Mouse (Mus musculus): ENCODE data around the gene Tpo. TPM values are rescaled to one million over a fixed set of nuclear protein-coding genes. Genes with fewer than 3 reads are reported as not detected.

Tpo gene
- polyA plus RNA-seq, 1 experiment from 2014 or later: not detected

DNA sequence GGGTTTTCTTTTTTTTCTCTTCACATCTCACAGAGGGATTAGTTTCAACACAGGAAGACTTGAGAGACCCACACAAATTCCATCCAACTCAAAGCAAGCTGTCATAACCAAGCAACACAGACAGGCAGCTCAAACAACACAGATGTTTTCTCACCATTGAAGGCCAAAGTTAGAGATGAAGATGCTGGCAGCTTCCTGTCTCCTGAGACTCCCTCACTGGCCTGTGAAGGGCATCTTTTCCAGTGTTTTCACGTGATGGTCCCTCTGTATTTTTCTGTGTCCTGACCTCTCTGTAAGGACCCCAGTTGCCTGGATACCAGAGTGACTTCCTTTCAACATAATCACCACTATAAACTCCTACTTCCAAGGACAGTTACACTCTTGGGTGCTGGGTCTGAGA, 97.0 kb downstream of the Tpo start:
- WGBS: 17% methylated on average over 1 of the region's 1 CpGs
- Histone ChIP-seq H3K27me3 (ENCODE audit: insufficient read depth, low read length) (no peaks in the 10 kb centered on the region), H3K4me1 (ENCODE audit: insufficient read depth) (0 out of 2 replicates have a peak, but pooled peaks cover 5% of the 10 kb centered on the region), H3K4me2 (no peak overlapping the region), H3K9ac (no peak overlapping the region), H3K27ac (ENCODE audit: low read depth) (no peak overlapping the region), H3K9me3 (ENCODE audit: low read depth, low read length) (no peaks in the 10 kb centered on the region), H3K36me3 (ENCODE audit: insufficient read depth) (no peaks in the 10 kb centered on the region), H3K4me3 (ENCODE audit: low read depth, low read length) (no peak overlapping the region)
- no peak for TF ChIP-seq CTCF (IDR thresholded peaks at IDR 0.05; ENCODE audit: low read depth)
- no peak for ATAC-seq (ENCODE audit: insufficient read depth)
- no peak for DNase-seq

DNA sequence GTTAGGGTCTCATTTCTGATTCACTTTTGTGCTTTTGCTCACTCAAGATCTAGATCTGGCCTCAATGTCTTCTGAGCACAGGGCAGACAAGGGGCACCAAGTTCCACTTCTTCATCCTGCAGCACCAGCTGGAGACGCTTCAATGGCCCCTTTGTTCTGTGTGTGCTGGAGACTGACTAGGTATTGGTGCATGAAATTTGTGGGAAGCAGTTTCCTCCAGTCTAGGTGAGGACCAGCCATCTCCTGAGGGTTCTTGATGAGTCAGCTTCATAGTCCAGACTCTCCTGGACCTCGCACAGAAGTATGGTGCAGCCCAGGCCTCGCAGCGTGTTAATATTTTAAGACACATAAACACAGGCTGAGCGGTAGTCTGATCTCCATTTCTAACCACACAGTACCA, 97.7 kb downstream of the Tpo start:
- Histone ChIP-seq H3K9ac (no peak overlapping the region), H3K4me2 (no peak overlapping the region), H3K9me3 (ENCODE audit: low read depth, low read length) (no peaks in the 10 kb centered on the region), H3K4me3 (ENCODE audit: low read depth, low read length) (no peak overlapping the region), H3K36me3 (ENCODE audit: insufficient read depth) (no peaks in the 10 kb centered on the region), H3K4me1 (ENCODE audit: insufficient read depth) (0 out of 2 replicates have a peak, but pooled peaks cover 5% of the 10 kb centered on the region), H3K27me3 (ENCODE audit: insufficient read depth, low read length) (no peaks in the 10 kb centered on the region), H3K27ac (ENCODE audit: low read depth) (no peak overlapping the region)
- no peak for ATAC-seq (ENCODE audit: insufficient read depth)
- WGBS: 73% methylated on average over 5 of the region's 5 CpGs
- no peak for TF ChIP-seq CTCF (IDR thresholded peaks at IDR 0.05; ENCODE audit: low read depth)
- DNase-seq: no peak

DNA sequence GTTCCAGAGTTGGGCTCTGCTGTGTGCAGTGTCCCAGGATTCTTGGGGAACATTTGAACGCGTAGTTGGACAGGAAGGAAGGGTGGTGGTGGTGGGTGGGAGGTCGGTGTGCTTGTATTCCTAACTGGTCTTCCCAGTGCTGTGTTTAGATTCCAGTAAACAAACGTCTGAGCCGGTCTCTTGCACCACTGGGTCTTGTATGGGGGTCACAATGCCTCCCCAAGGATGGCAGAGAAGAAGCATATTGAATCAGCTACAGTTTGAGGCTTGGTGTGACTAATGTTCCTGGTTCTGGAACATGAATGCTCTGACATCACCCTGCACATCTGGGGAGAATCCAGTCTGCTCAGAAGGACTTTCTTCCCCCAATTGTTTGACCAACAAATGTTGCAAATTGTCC, 101.9 kb downstream of the Tpo start:
- WGBS: 32% methylated on average over 5 of the region's 5 CpGs
- H3K4me1 ChIP-seq (ENCODE audit: insufficient read depth): no peaks in the 10 kb centered on the region; the same call in 1 of the 2 replicates

DNA sequence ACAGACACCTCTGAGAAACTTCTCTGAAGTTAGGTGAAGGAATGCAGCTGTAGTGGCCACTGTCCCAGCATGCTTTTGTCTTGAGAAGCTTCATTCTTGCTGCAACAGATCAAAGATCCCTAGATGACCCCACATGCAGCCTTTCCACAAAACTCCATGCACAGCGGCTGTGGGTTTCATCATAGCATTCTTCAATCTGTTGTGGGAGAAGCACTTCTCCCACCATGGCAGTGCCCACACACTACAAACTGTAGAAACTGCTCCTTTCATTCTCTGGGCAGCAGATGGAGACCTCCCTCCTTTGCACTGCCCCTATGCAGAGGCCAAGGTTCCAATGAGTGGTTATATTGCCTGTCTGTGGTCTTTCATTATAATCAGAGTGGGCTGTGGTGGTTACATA, 103.3 kb downstream of the Tpo start:
- H3K27ac ChIP-seq (ENCODE audit: low read depth): no peak overlapping the region
- 67% methylated on average over 1 of the region's 1 CpGs for WGBS
- no peaks in the 10 kb centered on the region for H3K36me3 ChIP-seq (ENCODE audit: insufficient read depth)
- TF ChIP-seq CTCF (IDR thresholded peaks at IDR 0.05; ENCODE audit: low read depth): no peak
- H3K27me3 ChIP-seq (ENCODE audit: insufficient read depth, low read length): no peaks in the 10 kb centered on the region
- no peak overlapping the region for H3K9ac ChIP-seq
- no peak overlapping the region for H3K4me2 ChIP-seq
- H3K4me3 ChIP-seq (ENCODE audit: low read depth, low read length): no peak overlapping the region
- no peaks in the 10 kb centered on the region for H3K9me3 ChIP-seq (ENCODE audit: low read depth, low read length)
- DNase-seq: no peak
- no peak for ATAC-seq (ENCODE audit: insufficient read depth)
- no peaks in the 10 kb centered on the region; the same call in 1 of the 2 replicates for H3K4me1 ChIP-seq (ENCODE audit: insufficient read depth)

More for the DNA sequence above, 101.9 kb downstream of the Tpo start:
- H3K4me2 ChIP-seq: no peak overlapping the region
- no peaks in the 10 kb centered on the region for H3K9me3 ChIP-seq (ENCODE audit: low read depth, low read length)
- H3K36me3 ChIP-seq (ENCODE audit: insufficient read depth): no peaks in the 10 kb centered on the region
- TF ChIP-seq CTCF (IDR thresholded peaks at IDR 0.05; ENCODE audit: low read depth): no peak
- ATAC-seq (ENCODE audit: insufficient read depth) (no peak), DNase-seq (no peak)
- H3K27me3 ChIP-seq (ENCODE audit: insufficient read depth, low read length): no peaks in the 10 kb centered on the region
- H3K27ac ChIP-seq (ENCODE audit: low read depth): no peak overlapping the region
- H3K4me3 ChIP-seq (ENCODE audit: low read depth, low read length): no peak overlapping the region
- H3K9ac ChIP-seq: no peak overlapping the region

DNA sequence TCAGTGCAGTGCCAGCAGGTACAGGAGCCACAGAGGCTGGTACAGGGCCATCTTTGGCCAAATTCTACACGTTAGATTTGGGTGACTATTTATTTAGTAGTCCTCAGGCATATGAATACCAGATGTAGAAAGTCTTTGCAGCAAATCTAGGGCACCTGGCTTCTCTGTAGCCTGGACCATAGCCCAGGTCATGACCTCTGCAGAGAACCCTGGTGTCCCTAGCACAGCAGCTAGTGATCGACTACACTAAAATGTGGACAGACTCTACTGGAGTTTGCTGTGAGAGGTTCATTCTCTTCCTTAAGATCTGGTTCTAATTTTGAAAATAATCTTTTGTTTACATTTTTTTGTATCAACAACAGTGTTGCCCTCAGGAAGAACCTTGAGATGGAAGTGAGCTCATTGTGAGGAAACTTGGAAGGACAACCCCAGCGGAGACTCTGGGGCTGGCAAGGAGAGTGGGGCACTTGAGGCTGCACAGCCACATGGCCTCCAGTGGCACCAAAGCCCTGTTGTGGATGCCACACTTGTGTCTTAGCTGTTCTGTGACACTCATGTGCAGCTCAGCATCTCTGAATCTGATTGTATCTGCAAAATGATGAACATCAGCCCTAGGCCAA, 104.6 kb downstream of the Tpo start:
- H3K27me3 ChIP-seq (ENCODE audit: insufficient read depth, low read length): no peaks in the 10 kb centered on the region
- no peak overlapping the region for H3K9ac ChIP-seq
- H3K4me2 ChIP-seq: no peak overlapping the region
- WGBS: 56% methylated on average over 3 of the region's 3 CpGs
- no peaks in the 10 kb centered on the region for H3K9me3 ChIP-seq (ENCODE audit: low read depth, low read length)
- H3K4me3 ChIP-seq (ENCODE audit: low read depth, low read length): no peak overlapping the region
- ATAC-seq (ENCODE audit: insufficient read depth) (no peak; the same call in 1 of the 2 replicates), DNase-seq (no peak)
- TF ChIP-seq CTCF (IDR thresholded peaks at IDR 0.05; ENCODE audit: low read depth): no peak
- H3K4me1 ChIP-seq (ENCODE audit: insufficient read depth): no peaks in the 10 kb centered on the region; the same call in 1 of the 2 replicates
- H3K27ac ChIP-seq (ENCODE audit: low read depth): no peak overlapping the region
- H3K36me3 ChIP-seq (ENCODE audit: insufficient read depth): no peaks in the 10 kb centered on the region

- 66% methylated on average over 2 of the region's 2 CpGs for WGBS
- DNase-seq (no peak), ATAC-seq (ENCODE audit: insufficient read depth) (no peak)
- H3K4me3 ChIP-seq (ENCODE audit: low read depth, low read length): no peak overlapping the region
- H3K4me2 ChIP-seq: no peak overlapping the region
- H3K9me3 ChIP-seq (ENCODE audit: low read depth, low read length): no peaks in the 10 kb centered on the region
- no peak overlapping the region for H3K27ac ChIP-seq (ENCODE audit: low read depth)
- H3K27me3 ChIP-seq (ENCODE audit: insufficient read depth, low read length): no peaks in the 10 kb centered on the region
- no peak overlapping the region for H3K9ac ChIP-seq
- 0 out of 2 replicates have a peak, but pooled peaks cover under 1% of the 10 kb centered on the region for H3K36me3 ChIP-seq (ENCODE audit: insufficient read depth)
- H3K4me1 ChIP-seq (ENCODE audit: insufficient read depth): no peaks in the 10 kb centered on the region
- no peak for TF ChIP-seq CTCF (IDR thresholded peaks at IDR 0.05; ENCODE audit: low read depth)
These were observed 108.1 kb downstream of the Tpo start for GRCm38 (mm10) chr12:30024264-30024825.

DNA sequence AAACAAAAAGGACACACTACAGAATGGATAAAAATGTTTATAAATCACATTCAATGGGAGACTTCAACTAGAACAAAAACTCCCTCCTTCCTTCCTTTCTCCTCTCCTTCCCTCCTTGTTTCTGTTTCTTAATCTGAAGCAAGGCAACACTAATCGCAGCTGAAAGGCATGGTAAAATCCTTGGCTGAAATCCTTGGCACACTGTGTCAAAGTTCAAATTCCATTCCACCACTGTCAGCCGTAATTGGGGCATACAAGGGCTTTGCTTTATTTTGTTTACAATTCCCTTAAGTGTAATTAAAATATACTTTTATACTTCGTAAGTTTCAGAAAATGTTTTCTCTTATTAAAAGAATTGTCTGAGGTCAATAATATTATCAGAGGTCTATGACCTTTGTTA, 108.9 kb downstream of the Tpo start:
- no peaks in the 10 kb centered on the region for H3K9me3 ChIP-seq (ENCODE audit: low read depth, low read length)
- ATAC-seq (ENCODE audit: insufficient read depth) (no peak), DNase-seq (no peak)
- no peak overlapping the region for H3K27ac ChIP-seq (ENCODE audit: low read depth)
- H3K4me1 ChIP-seq (ENCODE audit: insufficient read depth): no peaks in the 10 kb centered on the region
- 37% methylated on average over 3 of the region's 3 CpGs for WGBS
- H3K36me3 ChIP-seq (ENCODE audit: insufficient read depth): 0 out of 2 replicates have a peak, but pooled peaks cover 7% of the 10 kb centered on the region
- no peak overlapping the region for H3K9ac ChIP-seq
- no peak overlapping the region for H3K4me2 ChIP-seq
- no peak for TF ChIP-seq CTCF (IDR thresholded peaks at IDR 0.05; ENCODE audit: low read depth)
- H3K27me3 ChIP-seq (ENCODE audit: insufficient read depth, low read length): no peaks in the 10 kb centered on the region
- H3K4me3 ChIP-seq (ENCODE audit: low read depth, low read length): no peak overlapping the region

Data from lung, embryonic 14.5 days (tissue).